Mouse (Mus musculus) heart, adult 2 months (tissue): Measurements from ENCODE around the gene Cdh10.

Experiments used
- CTCF ChIP-seq: fragments of 200-600 bp; IDR thresholded peaks from 2 replicates; pipeline ENCODE4 v1.8.1; 2022; ENCODE audit warnings: antibody characterized with exemption, mild to moderate bottlenecking, moderate library complexity
- POLR2A ChIP-seq: fragments of 200-500 bp; IDR thresholded peaks from 2 replicates; pipeline ENCODE4 v1.6.1; 2011; ENCODE audit warnings: mild to moderate bottlenecking, low read depth, low read length, control low read depth; ENCODE audit not compliant: insufficient read depth

- TF ChIP-seq CTCF (no peak), POLR2A (no peak)
Measured at GRCm38 (mm10) chr15:18820226-18820625, 1.5 kb downstream of the Cdh10 start.
